Mouse (Mus musculus) hindbrain, embryonic 12.5 days (tissue): ENCODE measurements around the gene Ufc1. TPM values are rescaled to one million over a fixed set of nuclear protein-coding genes. Genes with fewer than 3 reads are reported as not detected.

Source experiments
- ATAC-seq: fragments of 200-750 bp; cut with Nextera tagmentation; 2 replicates; pipeline ENCODE4 v1.8.0; 2017; ENCODE audit warnings: moderate TSS enrichment; ENCODE audit not compliant: low FRiP score
- H3K27ac ChIP-seq: fragments of 300-500 bp; sonication (generic); 2 replicates; pipeline ENCODE4 v1.5.1; 2016; ENCODE audit warnings: mild to moderate bottlenecking
- H3K27me3 ChIP-seq: fragments of 300-500 bp; sonication (generic); 2 replicates; pipeline ENCODE4 v1.6.1; 2016; ENCODE audit warnings: mild to moderate bottlenecking
- H3K36me3 ChIP-seq: fragments of 300-500 bp; sonication (generic); 2 replicates; pipeline ENCODE4 v1.6.1; 2016; ENCODE audit warnings: mild to moderate bottlenecking
- H3K4me1 ChIP-seq: fragments of 300-500 bp; sonication (generic); 2 replicates; pipeline ENCODE4 v1.6.1; 2016
- H3K4me2 ChIP-seq: fragments of 300-500 bp; sonication (generic); replicated peaks from 2 replicates; pipeline ENCODE4 v1.6.1; 2016; ENCODE audit warnings: mild to moderate bottlenecking
- H3K4me3 ChIP-seq: fragments of 300-500 bp; sonication (generic); 2 replicates; pipeline ENCODE4 v1.5.1; 2016; ENCODE audit warnings: mild to moderate bottlenecking
- H3K9ac ChIP-seq: fragments of 300-500 bp; sonication (generic); 2 replicates; pipeline ENCODE4 v1.6.1; 2016; ENCODE audit warnings: mild to moderate bottlenecking, moderate library complexity
- H3K9me3 ChIP-seq: fragments of 300-500 bp; sonication (generic); replicated peaks from 2 replicates; pipeline ENCODE4 v1.6.1; 2016; ENCODE audit warnings: mild to moderate bottlenecking
- WGBS: fragments of 180-500 bp; shearing (Covaris S2); methylation state at CpG from one replicate; pipeline ENCODE4 v1.1.7; 2016; 5-methylcytosine and 5-hydroxymethylcytosine counted together
- polyA plus RNA-seq: library from polyadenylated mRNA; unstranded; fragments of >200 nt; fragmentation: Nextera tagmentation; extraction: Ambion mirVana; gene quantifications from 2 replicates; pipeline ENCODE4 v1.2.1, GENCODE M21; 2016

Ufc1 gene
- polyA plus RNA-seq, 1 experiment from 2014 or later: 106 TPM

- ATAC-seq: no peak
- H3K36me3 ChIP-seq: peaks cover 44% of the 10 kb centered on the region
- no peaks in the 10 kb centered on the region for H3K9me3 ChIP-seq
- no peak overlapping the region for H3K4me3 ChIP-seq
- H3K9ac ChIP-seq: no peak overlapping the region
- H3K27me3 ChIP-seq: no peaks in the 10 kb centered on the region
- no peak overlapping the region for H3K27ac ChIP-seq
- peaks cover 45% of the 10 kb centered on the region for H3K4me1 ChIP-seq
- 90% methylated on average over 15 of the region's 15 CpGs for WGBS
- no peak overlapping the region for H3K4me2 ChIP-seq
These were observed 10.3 kb downstream of the Ufc1 start for GRCm38 (mm10) chr1:171284491-171284890.

GRCm38 (mm10) chr1:171283188-171284160 lies 11.3 kb downstream of the Ufc1 start:
- no peaks in the 10 kb centered on the region for H3K27me3 ChIP-seq
- H3K9me3 ChIP-seq: no peaks in the 10 kb centered on the region
- no peak overlapping the region for H3K27ac ChIP-seq
- no peak for ATAC-seq
- no peak overlapping the region for H3K4me2 ChIP-seq
- H3K36me3 ChIP-seq: peaks cover 37% of the 10 kb centered on the region
- peaks cover 46% of the 10 kb centered on the region for H3K4me1 ChIP-seq
- no peak overlapping the region for H3K4me3 ChIP-seq
- 91% methylated on average over 18 of the region's 18 CpGs for WGBS
- no peak overlapping the region for H3K9ac ChIP-seq

- Histone ChIP-seq H3K4me3 (no peak overlapping the region), H3K36me3 (peaks cover 49% of the 10 kb centered on the region), H3K4me1 (peaks cover 40% of the 10 kb centered on the region), H3K9me3 (no peaks in the 10 kb centered on the region), H3K4me2 (peak overlapping the region; percentile 77), H3K27ac (no peak overlapping the region), H3K27me3 (no peaks in the 10 kb centered on the region), H3K9ac (no peak overlapping the region)
- 81% methylated on average over 18 of the region's 18 CpGs for WGBS
- ATAC-seq: no peak
These were observed 12.6 kb downstream of the Ufc1 start for GRCm38 (mm10) chr1:171282086-171282805.

GRCm38 (mm10) chr1:171281528-171281923 lies 13.3 kb downstream of the Ufc1 start:
- Histone ChIP-seq H3K4me2 (peak overlapping the region; percentile 77), H3K4me3 (peak overlapping the region; percentile 67), H3K27me3 (no peaks in the 10 kb centered on the region), H3K27ac (peak overlapping the region; percentile 78), H3K36me3 (peaks cover 56% of the 10 kb centered on the region), H3K9ac (peak overlapping the region; percentile 60), H3K9me3 (no peaks in the 10 kb centered on the region), H3K4me1 (peaks cover 33% of the 10 kb centered on the region)
- ATAC-seq: peak; percentile 59
- WGBS: 0% methylated on average over 10 of the region's 10 CpGs

- peak; percentile 98 for ATAC-seq
- Histone ChIP-seq H3K4me1 (peaks cover 29% of the 10 kb centered on the region), H3K27ac (peak within 1 kb of the TSS; percentile 78), H3K9me3 (no peaks in the 10 kb centered on the region), H3K27me3 (no peaks in the 10 kb centered on the region), H3K36me3 (peaks cover 56% of the 10 kb centered on the region), H3K4me2 (peak within 1 kb of the TSS; percentile 77), H3K9ac (peak within 1 kb of the TSS; percentile 79), H3K4me3 (peak within 1 kb of the TSS; percentile 67)
- WGBS: under 1% methylated on average over 26 of the region's 26 CpGs
These were observed 13.8 kb downstream of the Ufc1 start, which contains the start of gene Ppox for GRCm38 (mm10) chr1:171280916-171281527. Gene Ppox, minus strand, starts transcription at chr1:171281186.

- Histone ChIP-seq H3K4me2 (peak overlapping the region; percentile 77), H3K27ac (no peak overlapping the region), H3K4me3 (peak overlapping the region; percentile 67), H3K36me3 (peaks cover 56% of the 10 kb centered on the region), H3K9me3 (no peaks in the 10 kb centered on the region), H3K9ac (peak overlapping the region; percentile 79), H3K27me3 (no peaks in the 10 kb centered on the region), H3K4me1 (peaks cover 24% of the 10 kb centered on the region)
- ATAC-seq: peak; percentile 23; the same call in 1 of the 2 replicates
- 2% methylated on average over 25 of the region's 25 CpGs for WGBS
These were observed 14.4 kb downstream of the Ufc1 start for GRCm38 (mm10) chr1:171280250-171280915.

- peaks cover 56% of the 10 kb centered on the region for H3K36me3 ChIP-seq
- H3K9me3 ChIP-seq: no peaks in the 10 kb centered on the region
- no peak for ATAC-seq
- H3K4me2 ChIP-seq: peak overlapping the region; percentile 77
- H3K4me1 ChIP-seq: peaks cover 22% of the 10 kb centered on the region
- no peaks in the 10 kb centered on the region for H3K27me3 ChIP-seq
- WGBS: 64% methylated on average over 5 of the region's 5 CpGs
- peak overlapping the region; percentile 79 for H3K9ac ChIP-seq
- peak overlapping the region; percentile 67 for H3K4me3 ChIP-seq
- no peak overlapping the region for H3K27ac ChIP-seq
These were observed 15.1 kb downstream of the Ufc1 start for GRCm38 (mm10) chr1:171279721-171280120.

GRCm38 (mm10) chr1:171279012-171279705 lies 15.7 kb downstream of the Ufc1 start:
- 90% methylated on average over 14 of the region's 14 CpGs for WGBS
- 0 out of 2 replicates have a peak overlapping the region, but pooled peaks have one; percentile 4 for H3K4me2 ChIP-seq
- peaks cover 57% of the 10 kb centered on the region for H3K36me3 ChIP-seq
- no peaks in the 10 kb centered on the region for H3K27me3 ChIP-seq
- peaks cover 21% of the 10 kb centered on the region for H3K4me1 ChIP-seq
- H3K9ac ChIP-seq: peak overlapping the region; percentile 79; the same call in 1 of the 2 replicates
- no peak overlapping the region for H3K27ac ChIP-seq
- H3K9me3 ChIP-seq: no peaks in the 10 kb centered on the region
- no peak for ATAC-seq
- peak overlapping the region; percentile 67; the same call in 1 of the 2 replicates for H3K4me3 ChIP-seq

GRCm38 (mm10) chr1:171278436-171278835 lies 16.4 kb downstream of the Ufc1 start:
- 92% methylated on average over 8 of the region's 8 CpGs for WGBS
- Histone ChIP-seq H3K4me3 (no peak overlapping the region), H3K27me3 (no peaks in the 10 kb centered on the region), H3K4me2 (no peak overlapping the region), H3K27ac (no peak overlapping the region), H3K9ac (no peak overlapping the region), H3K9me3 (no peaks in the 10 kb centered on the region), H3K4me1 (peaks cover 21% of the 10 kb centered on the region), H3K36me3 (peaks cover 59% of the 10 kb centered on the region)
- no peak for ATAC-seq

- H3K9ac ChIP-seq: no peak overlapping the region
- ATAC-seq: no peak
- H3K27ac ChIP-seq: no peak overlapping the region
- WGBS: 90% methylated on average over 10 of the region's 10 CpGs
- no peaks in the 10 kb centered on the region for H3K27me3 ChIP-seq
- no peak overlapping the region for H3K4me2 ChIP-seq
- no peak overlapping the region for H3K4me3 ChIP-seq
- H3K4me1 ChIP-seq: peaks cover 21% of the 10 kb centered on the region
- peaks cover 59% of the 10 kb centered on the region for H3K36me3 ChIP-seq
- H3K9me3 ChIP-seq: no peaks in the 10 kb centered on the region
These were observed 17.1 kb downstream of the Ufc1 start for GRCm38 (mm10) chr1:171277736-171278135.

- no peaks in the 10 kb centered on the region for H3K27me3 ChIP-seq
- no peak overlapping the region for H3K9ac ChIP-seq
- H3K4me1 ChIP-seq: peaks cover 19% of the 10 kb centered on the region
- H3K27ac ChIP-seq: no peak overlapping the region
- no peak overlapping the region for H3K4me2 ChIP-seq
- WGBS: 94% methylated on average over 14 of the region's 14 CpGs
- ATAC-seq: no peak
- H3K36me3 ChIP-seq: peaks cover 68% of the 10 kb centered on the region
- H3K4me3 ChIP-seq: no peak overlapping the region
- no peaks in the 10 kb centered on the region for H3K9me3 ChIP-seq
These were observed 18.6 kb downstream of the Ufc1 start for GRCm38 (mm10) chr1:171276110-171276748.
